Mouse (Mus musculus) thymus, adult 2 months (tissue): ENCODE data around the gene Tradd.

Experiments
- CTCF ChIP-seq: fragments of 200-500 bp; IDR thresholded peaks from 2 replicates; pipeline ENCODE4 v1.5.1; 2012; ENCODE audit warnings: mild to moderate bottlenecking, control low read depth, low read length, moderate library complexity, borderline replicate concordance; ENCODE audit not compliant: control insufficient read depth, poor library complexity, insufficient read depth; ENCODE audit errors: extremely low read depth
- POLR2A ChIP-seq: fragments of 200-500 bp; IDR thresholded peaks from 2 replicates; pipeline ENCODE4 v1.6.1; 2012; ENCODE audit warnings: mild to moderate bottlenecking, low read length, control low read depth, moderate library complexity; ENCODE audit not compliant: control insufficient read depth, poor library complexity, insufficient read depth; ENCODE audit errors: extremely low read depth

GRCm38 (mm10) chr8:105313622-105314402, 49.4 kb upstream of the Tradd start:
- TF ChIP-seq CTCF, result no peak
- TF ChIP-seq POLR2A, result no peak
